Mouse (Mus musculus) heart, postnatal 10 days (tissue): ENCODE results near the gene Gm4498. TPM values are rescaled to one million over a fixed set of nuclear protein-coding genes. Genes with fewer than 3 reads are reported as not detected.
"Not testable (repeated sequence)": the region's sequence is repeated elsewhere in the genome, so short reads cannot be mapped to it uniquely, and the experiment has no call there.

Source experiments
- DNase-seq, 2 experiments: peaks; one replicate each; pipeline ENCODE4 v3.0.0; 2021
- intact Hi-C: fragments of 180-260 bp; cut with DNase I; formaldehyde crosslinking; loops from one replicate; pipeline ENCODE4 v1.15.1; 2025
- total RNA-seq, 2 experiments: library from RNA; stranded (reverse); gene quantifications; 2 replicates each; pipeline ENCODE4 v1.2.3; 2021

Gm4498 gene
- total RNA-seq: not detected

DNA sequence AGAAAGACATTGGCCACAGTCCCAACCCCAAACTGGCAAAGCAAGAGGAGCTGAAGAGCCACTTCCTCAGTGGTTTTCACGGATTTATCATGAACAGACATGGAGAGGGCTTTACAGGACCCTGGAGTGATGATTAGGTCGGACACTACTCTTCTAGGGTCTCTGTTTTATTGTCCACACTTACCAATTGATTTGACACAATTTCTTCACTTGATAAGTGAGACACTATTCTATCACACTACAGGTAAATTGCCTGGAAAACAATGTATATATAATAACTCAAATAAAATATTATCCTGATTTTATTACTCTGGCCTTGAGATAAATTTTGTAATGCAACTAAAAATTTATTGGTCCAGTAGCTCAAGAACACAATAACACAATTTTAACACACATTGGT, at the start of gene Gm4498:
TSS of gene Gm4498 (minus strand) at position 101 of the 400 bp plus-strand sequence.
- DNase-seq, intact Hi-C loops: not testable (repeated sequence)

DNA sequence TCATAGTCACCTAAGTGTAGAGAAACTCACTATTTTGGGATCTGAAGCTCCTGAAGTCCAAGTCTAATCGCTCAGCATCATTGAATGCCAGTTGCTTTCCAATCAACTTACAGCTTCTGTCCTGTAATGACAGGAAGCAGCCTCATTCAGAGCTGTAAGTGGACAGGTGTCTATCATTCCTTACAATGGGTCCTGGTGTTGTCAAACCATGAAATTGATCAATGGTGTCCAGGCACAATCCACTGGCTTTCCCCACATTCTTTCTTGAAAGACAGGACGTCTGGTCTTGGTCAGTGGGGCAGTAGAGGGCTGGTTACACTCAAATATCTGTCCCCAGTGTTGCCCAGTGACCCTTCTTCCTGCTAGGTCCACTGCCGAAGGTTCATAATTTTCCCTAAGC, 29.1 kb upstream of the Gm4498 start, which contains the start of gene Gm5890:
TSS of gene Gm5890 (minus strand) at position 101 of the 400 bp plus-strand sequence.
- DNase-seq, intact Hi-C loops: not testable (repeated sequence)

DNA sequence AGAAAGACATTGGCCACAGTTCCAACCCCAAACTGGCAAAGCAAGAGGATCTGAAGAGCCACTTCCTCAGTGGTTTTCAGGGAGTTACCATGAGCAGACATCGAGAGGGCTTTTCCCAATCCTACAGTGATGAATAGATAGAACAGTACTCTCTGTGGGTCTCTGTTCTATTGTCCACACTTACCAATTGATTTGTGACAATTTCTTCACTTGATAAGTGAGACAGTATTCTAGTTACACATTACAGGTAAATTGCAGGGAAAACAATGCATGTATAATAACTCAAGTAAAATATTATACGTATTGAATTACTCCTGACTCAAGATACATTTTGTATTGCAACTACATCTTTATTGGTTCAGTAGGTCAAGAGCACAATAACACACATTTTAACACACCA, 28.1 kb downstream of the Gm4498 start, which contains the start of gene Gm6164:
TSS of gene Gm6164 (minus strand) at position 101 of the 400 bp plus-strand sequence.
- DNase-seq, intact Hi-C loops: not testable (repeated sequence)

GRCm38 (mm10) chr7:20193410-20193809, 40.2 kb downstream of the Gm4498 start, which contains the start of gene Vmn1r95:
TSS of gene Vmn1r95 (plus strand) at chr7:20193710.
- intact Hi-C loops, DNase-seq: not testable (repeated sequence)

Other genes starting within 250 kb of the Gm4498 start
- not detected for gene Nlrp9b, start 242.4 kb downstream of the Gm4498 start, total RNA-seq
- not detected for gene Vmn1r91, start 134.1 kb downstream of the Gm4498 start, total RNA-seq
- not detected for gene Gm16442, start 111.2 kb downstream of the Gm4498 start, total RNA-seq
- not detected for gene Vmn1r93, start 94.7 kb downstream of the Gm4498 start, total RNA-seq
- gene Vmn1r94, start 65.5 kb downstream of the Gm4498 start, total RNA-seq: not detected
- not detected for gene Vmn1r95, start 40.1 kb downstream of the Gm4498 start, total RNA-seq
- gene Gm6164, start 28.2 kb downstream of the Gm4498 start, total RNA-seq: not detected
- gene Gm5890, start 29.0 kb upstream of the Gm4498 start, total RNA-seq: not detected
- not detected for gene Gm4133, start 100.2 kb upstream of the Gm4498 start, total RNA-seq
- gene Gm5728, start 141.6 kb upstream of the Gm4498 start, total RNA-seq: not detected
- not detected for gene Vmn1r100, start 184.1 kb upstream of the Gm4498 start, total RNA-seq
- not detected for gene Vmn1r101, start 208.8 kb upstream of the Gm4498 start, total RNA-seq
- gene Gm10670, start 241.1 kb upstream of the Gm4498 start, total RNA-seq: not detected